Mouse (Mus musculus): ENCODE measurements at regions not wholly inside any gene's neighbourhood (a gene's known extent, or its start where the extent isn't known, plus 50 kb on each side); places are given as distances from the start of the nearest gene placed in this dataset.

DNA sequence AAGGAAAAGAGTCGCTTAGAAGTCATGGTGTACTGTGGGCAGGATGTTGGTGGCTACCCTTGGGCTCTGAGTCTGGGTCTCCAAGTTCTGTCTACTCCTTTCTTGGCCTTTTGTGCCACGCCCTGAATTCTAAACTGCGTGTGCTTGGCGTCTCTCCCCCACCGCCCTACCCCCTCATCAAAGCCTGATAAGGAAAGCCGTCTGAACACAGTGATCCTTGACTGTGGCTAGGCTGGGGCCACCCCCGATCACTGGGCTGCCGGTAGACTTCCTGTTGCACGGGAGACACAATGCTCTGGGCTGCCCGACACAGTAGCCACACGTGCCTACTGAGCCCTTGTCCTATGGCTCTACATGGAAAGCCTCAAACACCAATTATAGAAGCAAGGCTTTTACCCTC lies 67.1 kb upstream of the Calm2 start:
- H3K4me1 ChIP-seq (ENCODE audit: control insufficient read depth) = peaks cover 29% of the 10 kb centered on the region

DNA sequence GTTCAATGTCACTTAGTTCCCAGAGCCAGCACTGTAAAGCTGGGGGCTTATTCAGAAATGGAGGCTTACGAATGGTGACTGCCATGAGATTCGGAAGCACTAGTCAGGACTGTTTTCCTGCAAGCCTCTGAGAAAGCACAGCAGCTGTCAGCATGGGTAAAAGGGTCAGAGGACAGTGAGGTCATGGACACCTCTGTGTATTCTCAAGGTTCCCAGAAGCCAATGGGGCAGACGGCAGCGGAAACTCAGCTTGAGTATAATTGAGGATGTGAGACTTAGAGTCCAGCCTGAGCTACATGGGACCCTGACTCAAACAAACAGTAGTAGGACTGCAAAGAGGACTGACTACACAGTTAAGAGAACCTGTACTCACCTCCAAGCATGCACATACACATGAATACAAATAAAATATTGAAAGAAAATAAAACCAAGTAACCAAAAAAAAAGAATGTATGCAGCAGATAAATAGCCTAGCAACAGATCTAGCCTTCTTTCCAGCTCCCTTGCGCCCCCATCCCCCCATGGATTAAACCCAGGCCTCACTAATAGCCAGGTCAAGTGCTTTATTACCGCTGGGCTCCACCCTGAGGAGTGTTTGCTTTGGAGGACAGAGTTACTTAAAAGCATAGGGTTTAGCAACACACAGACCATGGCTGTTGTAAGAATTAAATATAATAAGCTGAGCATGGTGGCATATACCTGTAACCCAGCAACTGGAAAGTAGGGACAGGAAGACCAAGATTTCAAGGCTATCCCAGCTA lies 67.8 kb upstream of the Calm2 start:
- TF ChIP-seq GATA1 (IDR thresholded peaks at IDR 0.05; ENCODE audit: low read length) (no peak), TAL1 (IDR thresholded peaks at IDR 0.05; ENCODE audit: low read length) (no peak)
- no peaks in the 10 kb centered on the region for H3K27me3 ChIP-seq (ENCODE audit: control insufficient read depth)
- peaks cover 29% of the 10 kb centered on the region for H3K4me1 ChIP-seq (ENCODE audit: control insufficient read depth)
- no peak overlapping the region for H3K4me3 ChIP-seq (replicated peaks)
- no peaks in the 10 kb centered on the region for H3K36me3 ChIP-seq (ENCODE audit: control insufficient read depth)
- no peaks in the 10 kb centered on the region for H3K9me3 ChIP-seq (ENCODE audit: control insufficient read depth, low read length)

More for the DNA sequence above, 67.1 kb upstream of the Calm2 start:
- Histone ChIP-seq H3K36me3 (ENCODE audit: control insufficient read depth) (no peaks in the 10 kb centered on the region), H3K27me3 (ENCODE audit: control insufficient read depth) (no peaks in the 10 kb centered on the region), H3K4me3 (replicated peaks) (peak overlapping the region; percentile 2), H3K9me3 (ENCODE audit: control insufficient read depth, low read length) (no peaks in the 10 kb centered on the region)
- TF ChIP-seq GATA1 (IDR thresholded peaks at IDR 0.05; ENCODE audit: low read length) (no peak), TAL1 (IDR thresholded peaks at IDR 0.05; ENCODE audit: low read length) (no peak)

DNA sequence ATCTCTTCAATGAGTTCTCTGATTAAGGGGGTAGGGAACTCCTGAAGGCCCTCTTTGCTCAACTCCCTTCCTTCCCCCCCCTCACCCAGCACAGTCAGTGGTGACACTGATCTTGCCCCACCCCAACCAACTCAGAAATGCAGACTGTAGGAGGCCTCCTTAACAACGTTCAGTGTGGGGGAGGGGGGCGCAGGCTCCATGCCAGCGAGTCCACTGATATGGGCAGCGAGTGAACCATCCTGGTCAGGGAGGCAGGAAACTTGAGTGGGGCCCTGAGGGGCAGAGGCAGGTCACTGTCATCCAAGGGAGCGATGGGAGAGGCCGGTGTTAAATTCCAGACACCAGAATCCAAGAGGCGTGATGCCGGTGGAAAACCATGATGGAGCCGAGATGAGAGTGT lies 70.5 kb upstream of the Calm2 start:
- H3K36me3 ChIP-seq (ENCODE audit: control insufficient read depth) = no peaks in the 10 kb centered on the region
- H3K4me1 ChIP-seq (ENCODE audit: control insufficient read depth) = peaks cover 29% of the 10 kb centered on the region
- no peak for TF ChIP-seq GATA1 (IDR thresholded peaks at IDR 0.05; ENCODE audit: low read length)
- no peak for TF ChIP-seq TAL1 (IDR thresholded peaks at IDR 0.05; ENCODE audit: low read length)
- H3K27me3 ChIP-seq (ENCODE audit: control insufficient read depth) = no peaks in the 10 kb centered on the region
- no peak overlapping the region for H3K4me3 ChIP-seq (replicated peaks)
- no peaks in the 10 kb centered on the region for H3K9me3 ChIP-seq (ENCODE audit: control insufficient read depth, low read length)

DNA sequence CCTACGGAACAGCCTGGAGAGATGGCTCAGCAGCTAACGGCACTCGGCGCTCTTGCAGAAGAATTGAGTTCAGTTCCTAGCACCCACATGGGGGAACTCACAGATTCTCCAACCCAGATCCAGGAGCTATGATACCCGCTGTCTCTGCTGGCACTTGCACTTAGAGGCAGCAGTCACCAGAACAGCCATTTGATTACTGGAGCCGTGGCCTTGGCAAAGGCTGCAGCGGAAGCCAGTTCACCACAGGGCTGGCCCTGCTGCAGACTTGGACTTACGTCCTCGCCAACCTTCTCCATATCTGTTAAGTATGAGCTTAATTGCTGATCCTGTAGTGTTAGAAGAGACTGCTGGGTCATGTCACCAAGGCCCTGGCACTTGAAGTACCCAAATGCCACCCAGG lies 72.7 kb upstream of the Calm2 start:
- peaks cover 3% of the 10 kb centered on the region; the same call in 1 of the 2 replicates for H3K27me3 ChIP-seq (ENCODE audit: control insufficient read depth)
- no peaks in the 10 kb centered on the region for H3K9me3 ChIP-seq (ENCODE audit: control insufficient read depth, low read length)
- H3K36me3 ChIP-seq (ENCODE audit: control insufficient read depth) = no peaks in the 10 kb centered on the region
- peaks cover 17% of the 10 kb centered on the region for H3K4me1 ChIP-seq (ENCODE audit: control insufficient read depth)
- no peak for TF ChIP-seq GATA1 (IDR thresholded peaks at IDR 0.05; ENCODE audit: low read length)
- TF ChIP-seq TAL1 (IDR thresholded peaks at IDR 0.05; ENCODE audit: low read length) = no peak
- no peak overlapping the region for H3K4me3 ChIP-seq (replicated peaks)

DNA sequence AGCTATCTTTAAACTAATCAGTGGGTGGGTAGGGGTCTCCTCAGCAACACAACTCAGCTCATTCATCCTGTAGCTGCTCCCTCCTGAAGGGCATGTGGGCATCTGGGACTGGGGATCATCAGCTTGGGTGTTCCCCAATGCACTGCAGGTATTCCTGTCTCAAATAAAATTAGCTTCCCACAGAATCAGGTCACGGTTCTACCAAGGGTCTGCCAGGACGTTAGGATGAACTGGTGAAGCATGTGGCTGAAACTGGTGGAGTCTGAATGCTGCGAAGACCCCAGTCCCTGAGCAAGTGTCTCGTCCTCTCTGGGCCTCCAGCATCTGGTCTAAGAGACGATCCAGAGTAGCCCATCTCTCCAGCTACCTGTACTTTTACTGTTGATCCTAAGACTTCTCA lies 74.1 kb upstream of the Calm2 start:
- H3K36me3 ChIP-seq (ENCODE audit: control insufficient read depth) = no peaks in the 10 kb centered on the region
- TF ChIP-seq GATA1 (IDR thresholded peaks at IDR 0.05; ENCODE audit: low read length) = no peak
- TF ChIP-seq TAL1 (IDR thresholded peaks at IDR 0.05; ENCODE audit: low read length) = no peak
- no peak overlapping the region for H3K4me3 ChIP-seq (replicated peaks)
- H3K9me3 ChIP-seq (ENCODE audit: control insufficient read depth, low read length) = no peaks in the 10 kb centered on the region
- peaks cover 25% of the 10 kb centered on the region for H3K4me1 ChIP-seq (ENCODE audit: control insufficient read depth)
- H3K27me3 ChIP-seq (ENCODE audit: control insufficient read depth) = peaks cover 3% of the 10 kb centered on the region; the same call in 1 of the 2 replicates

DNA sequence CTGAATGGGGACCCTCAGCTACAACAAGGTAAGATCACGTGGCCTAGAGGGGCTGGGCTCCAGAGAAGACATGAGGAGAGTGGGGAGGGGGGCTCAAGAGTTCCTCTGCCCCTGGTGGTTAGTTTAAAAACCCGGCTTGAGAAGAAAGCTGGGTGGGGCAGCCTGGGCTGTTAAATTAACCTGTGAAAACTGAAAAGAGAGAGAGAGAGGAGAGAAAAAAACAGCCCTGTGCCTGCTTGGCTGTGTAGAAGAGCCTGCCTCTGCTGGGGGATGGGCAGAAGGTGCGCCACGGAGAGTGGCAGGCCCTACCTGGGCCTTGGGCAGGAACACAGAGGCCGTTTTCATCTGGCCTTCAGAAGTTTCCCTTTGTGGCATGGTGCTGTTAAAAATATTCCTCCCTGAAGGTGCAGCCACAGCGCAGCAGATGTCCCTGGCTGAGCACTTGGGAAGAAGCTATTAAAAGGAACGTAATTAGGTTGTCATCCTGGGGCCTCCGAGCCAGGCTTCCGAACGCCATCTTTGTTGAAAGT lies 75.0 kb upstream of the Calm2 start:
- TF ChIP-seq TAL1 (IDR thresholded peaks at IDR 0.05; ENCODE audit: low read length) = no peak
- TF ChIP-seq GATA1 (IDR thresholded peaks at IDR 0.05; ENCODE audit: low read length) = no peak
- Histone ChIP-seq H3K36me3 (ENCODE audit: control insufficient read depth) (no peaks in the 10 kb centered on the region), H3K4me1 (ENCODE audit: control insufficient read depth) (peaks cover 27% of the 10 kb centered on the region), H3K27me3 (ENCODE audit: control insufficient read depth) (peaks cover 3% of the 10 kb centered on the region; the same call in 1 of the 2 replicates), H3K9me3 (ENCODE audit: control insufficient read depth, low read length) (no peaks in the 10 kb centered on the region), H3K4me3 (replicated peaks) (no peak overlapping the region)

DNA sequence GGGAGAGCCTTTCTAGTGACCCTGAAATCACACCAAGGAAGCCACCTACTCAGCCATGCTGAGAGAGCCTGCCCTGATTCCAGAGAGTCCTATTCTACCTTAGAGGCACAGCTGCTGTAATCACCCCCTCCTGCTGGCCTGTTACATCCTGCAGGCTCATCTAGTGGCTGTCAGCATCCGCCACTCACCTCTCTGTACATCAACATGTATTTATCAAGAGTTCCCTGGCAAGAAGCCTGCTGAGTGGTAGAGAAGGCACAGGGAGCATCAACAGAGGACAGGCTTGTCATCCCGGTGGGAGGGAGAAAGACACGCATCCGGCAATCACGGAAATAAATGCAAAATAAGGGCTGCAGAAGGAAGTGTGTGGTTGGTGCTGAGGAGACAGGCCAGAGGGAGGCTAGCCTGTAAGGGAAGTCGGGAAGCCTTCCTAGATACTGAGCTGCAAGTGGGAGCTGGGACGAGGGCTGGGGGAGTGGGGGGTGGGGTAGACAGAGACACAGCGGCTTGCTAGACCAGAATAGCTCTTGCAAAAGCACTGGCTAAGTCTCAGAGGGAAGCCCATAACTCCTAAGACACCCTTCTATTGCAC lies 75.9 kb upstream of the Calm2 start:
- Histone ChIP-seq H3K4me3 (replicated peaks) (no peak overlapping the region), H3K4me1 (ENCODE audit: control insufficient read depth) (peaks cover 22% of the 10 kb centered on the region), H3K36me3 (ENCODE audit: control insufficient read depth) (no peaks in the 10 kb centered on the region), H3K27me3 (ENCODE audit: control insufficient read depth) (peaks cover 3% of the 10 kb centered on the region; the same call in 1 of the 2 replicates), H3K9me3 (ENCODE audit: control insufficient read depth, low read length) (no peaks in the 10 kb centered on the region)
- TF ChIP-seq TAL1 (IDR thresholded peaks at IDR 0.05; ENCODE audit: low read length) (no peak), GATA1 (IDR thresholded peaks at IDR 0.05; ENCODE audit: low read length) (no peak)

DNA sequence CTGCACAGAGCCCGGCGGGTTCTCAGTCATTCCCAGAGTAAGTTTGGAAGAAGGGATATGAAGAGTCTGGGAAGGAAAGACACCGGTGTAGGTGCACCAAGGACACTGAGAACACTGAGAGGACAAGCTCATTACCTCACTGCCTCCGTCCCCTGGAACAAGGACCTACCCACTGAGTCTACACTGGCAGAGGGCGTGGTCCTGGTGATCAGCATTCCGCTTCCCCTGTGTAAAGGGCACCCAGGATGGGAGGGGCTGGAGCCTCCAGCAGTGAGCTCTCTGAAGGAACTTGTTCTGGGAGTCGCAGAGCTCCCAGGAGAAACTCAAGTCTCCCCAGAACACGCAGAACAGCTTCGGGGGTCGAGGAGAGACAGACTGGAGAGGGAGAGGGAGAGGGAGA lies 76.9 kb upstream of the Calm2 start:
- Histone ChIP-seq H3K4me1 (ENCODE audit: control insufficient read depth) (peaks cover 22% of the 10 kb centered on the region), H3K36me3 (ENCODE audit: control insufficient read depth) (no peaks in the 10 kb centered on the region), H3K9me3 (ENCODE audit: control insufficient read depth, low read length) (no peaks in the 10 kb centered on the region), H3K4me3 (replicated peaks) (no peak overlapping the region), H3K27me3 (ENCODE audit: control insufficient read depth) (peaks cover 3% of the 10 kb centered on the region; the same call in 1 of the 2 replicates)
- no peak for TF ChIP-seq GATA1 (IDR thresholded peaks at IDR 0.05; ENCODE audit: low read length)
- no peak for TF ChIP-seq TAL1 (IDR thresholded peaks at IDR 0.05; ENCODE audit: low read length)

DNA sequence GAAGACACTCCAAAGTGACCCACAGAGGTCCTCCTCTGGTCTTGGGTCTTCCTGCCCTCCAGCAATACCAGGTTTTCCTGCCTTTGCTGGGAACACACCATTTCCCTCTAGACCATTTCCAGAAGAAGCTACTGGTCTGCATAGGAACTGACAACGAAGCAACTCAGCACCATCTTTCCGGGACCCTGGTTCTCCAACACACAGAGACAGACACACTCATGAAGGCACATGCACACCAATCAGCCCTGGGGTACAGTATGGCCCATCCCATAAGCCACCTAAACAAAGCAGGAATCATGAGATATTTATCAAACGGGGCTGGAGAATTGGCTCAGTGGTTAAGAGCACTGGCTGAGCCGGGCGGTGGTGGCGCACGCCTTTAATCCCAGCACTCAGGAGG lies 80.4 kb upstream of the Calm2 start:
- Histone ChIP-seq H3K4me1 (ENCODE audit: control insufficient read depth) (peaks cover 45% of the 10 kb centered on the region), H3K27me3 (ENCODE audit: control insufficient read depth) (peaks cover 19% of the 10 kb centered on the region)
- TF ChIP-seq TAL1 (IDR thresholded peaks at IDR 0.05; ENCODE audit: low read length) = no peak
- no peak for TF ChIP-seq GATA1 (IDR thresholded peaks at IDR 0.05; ENCODE audit: low read length)

More for the DNA sequence above, 80.4 kb upstream of the Calm2 start:
- no peaks in the 10 kb centered on the region for H3K36me3 ChIP-seq (ENCODE audit: control insufficient read depth)
- no peaks in the 10 kb centered on the region for H3K9me3 ChIP-seq (ENCODE audit: control insufficient read depth, low read length)
- no peak overlapping the region for H3K4me3 ChIP-seq (replicated peaks)
